Mouse (Mus musculus): ENCODE measurements around the gene Gli1. TPM values are rescaled to one million over a fixed set of nuclear protein-coding genes. Genes with fewer than 3 reads are reported as not detected.

Gli1 gene
- polyA plus RNA-seq, 1 experiment: 2.7 TPM

GRCm38 (mm10) chr10:127290307-127290929 is 51.4 kb downstream of the Gli1 start:
- H3K4me3 ChIP-seq (ENCODE audit: control insufficient read depth, low read depth, low read length): peak overlapping the region; percentile 81
- H3K27ac ChIP-seq (ENCODE audit: control insufficient read depth, insufficient read depth, low read depth, low read length): peak overlapping the region; percentile 100
- no peaks in the 10 kb centered on the region for H3K27me3 ChIP-seq (ENCODE audit: control insufficient read depth, insufficient read depth, low read length)
- no peaks in the 10 kb centered on the region; the same call in 1 of the 2 replicates for H3K36me3 ChIP-seq (ENCODE audit: control insufficient read depth, insufficient read depth, low read length)
- TF ChIP-seq POLR2A (IDR thresholded peaks at IDR 0.05; ENCODE audit: control insufficient read depth, low read depth, low read length): peak; percentile 93
- no peak for TF ChIP-seq CTCF (IDR thresholded peaks at IDR 0.05; ENCODE audit: control insufficient read depth, insufficient read depth, insufficient replicate concordance, low read depth, low read length)
- H3K4me1 ChIP-seq (ENCODE audit: control insufficient read depth, insufficient read depth, low read length): peaks cover 22% of the 10 kb centered on the region

- peaks cover 22% of the 10 kb centered on the region for H3K4me1 ChIP-seq (ENCODE audit: control insufficient read depth, insufficient read depth, low read length)
Measured at GRCm38 (mm10) chr10:127289573-127290191, 52.1 kb downstream of the Gli1 start.

DNA sequence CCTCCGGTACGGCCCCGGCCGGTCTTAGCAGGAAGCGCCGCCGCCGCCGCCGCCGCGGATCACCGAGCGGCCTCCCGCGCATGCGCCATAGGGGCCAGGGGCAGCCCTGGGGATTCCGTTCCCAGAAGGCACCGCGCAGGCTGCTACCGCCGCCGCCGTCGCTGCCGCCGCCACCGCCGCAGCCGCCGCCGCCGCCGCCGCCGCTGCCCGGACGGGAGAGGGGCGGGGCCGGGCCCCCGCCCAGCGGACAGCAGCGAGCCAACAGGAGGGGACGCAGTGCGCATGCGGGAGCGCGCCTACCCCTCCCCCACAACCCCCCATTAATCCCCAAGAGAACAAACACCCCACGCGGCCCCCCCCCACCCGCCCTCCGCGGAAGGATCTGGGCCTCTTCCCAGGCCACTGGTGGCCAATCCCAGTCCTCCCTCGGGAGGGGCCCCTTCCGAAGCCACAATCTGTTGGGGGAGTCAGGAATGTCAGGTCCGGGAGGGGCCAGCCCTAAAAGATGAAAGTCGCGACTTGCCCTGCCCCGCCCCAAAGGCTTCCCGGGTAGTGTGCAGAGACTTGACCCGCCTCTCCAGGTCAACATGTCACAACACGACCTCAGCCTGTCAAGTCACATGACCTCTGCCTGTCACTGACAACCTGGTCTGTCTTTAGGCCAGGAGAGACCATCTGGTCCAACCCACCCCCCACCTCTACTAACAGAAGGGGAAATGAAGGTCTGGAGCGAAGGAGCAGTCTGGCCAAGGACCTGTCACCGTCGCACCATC is 52.8 kb downstream of the Gli1 start, which contains the start of gene Mbd6:
Mbd6 (minus strand) TSS at position 219 of the 773 bp plus-strand sequence.
- H3K36me3 ChIP-seq (ENCODE audit: control insufficient read depth, insufficient read depth, low read length): no peaks in the 10 kb centered on the region; the same call in 1 of the 2 replicates
- peak within 1 kb of the TSS; percentile 100 for H3K27ac ChIP-seq (ENCODE audit: control insufficient read depth, insufficient read depth, low read depth, low read length)
- no peak for TF ChIP-seq CTCF (IDR thresholded peaks at IDR 0.05; ENCODE audit: control insufficient read depth, insufficient read depth, insufficient replicate concordance, low read depth, low read length)
- TF ChIP-seq POLR2A (IDR thresholded peaks at IDR 0.05; ENCODE audit: control insufficient read depth, low read depth, low read length): no peak; the same call in none of the 2 replicates
- H3K27me3 ChIP-seq (ENCODE audit: control insufficient read depth, insufficient read depth, low read length): no peaks in the 10 kb centered on the region
- peaks cover 22% of the 10 kb centered on the region for H3K4me1 ChIP-seq (ENCODE audit: control insufficient read depth, insufficient read depth, low read length)
- H3K4me3 ChIP-seq (ENCODE audit: control insufficient read depth, low read depth, low read length): peak within 1 kb of the TSS; percentile 81

More at GRCm38 (mm10) chr10:127289573-127290191, 52.1 kb downstream of the Gli1 start:
- Histone ChIP-seq H3K27me3 (ENCODE audit: control insufficient read depth, insufficient read depth, low read length) (no peaks in the 10 kb centered on the region), H3K36me3 (ENCODE audit: control insufficient read depth, insufficient read depth, low read length) (no peaks in the 10 kb centered on the region; the same call in 1 of the 2 replicates), H3K27ac (ENCODE audit: control insufficient read depth, insufficient read depth, low read depth, low read length) (peak overlapping the region; percentile 100), H3K4me3 (ENCODE audit: control insufficient read depth, low read depth, low read length) (peak overlapping the region; percentile 81)
- TF ChIP-seq POLR2A (IDR thresholded peaks at IDR 0.05; ENCODE audit: control insufficient read depth, low read depth, low read length): no peak
- no peak for TF ChIP-seq CTCF (IDR thresholded peaks at IDR 0.05; ENCODE audit: control insufficient read depth, insufficient read depth, insufficient replicate concordance, low read depth, low read length)

DNA sequence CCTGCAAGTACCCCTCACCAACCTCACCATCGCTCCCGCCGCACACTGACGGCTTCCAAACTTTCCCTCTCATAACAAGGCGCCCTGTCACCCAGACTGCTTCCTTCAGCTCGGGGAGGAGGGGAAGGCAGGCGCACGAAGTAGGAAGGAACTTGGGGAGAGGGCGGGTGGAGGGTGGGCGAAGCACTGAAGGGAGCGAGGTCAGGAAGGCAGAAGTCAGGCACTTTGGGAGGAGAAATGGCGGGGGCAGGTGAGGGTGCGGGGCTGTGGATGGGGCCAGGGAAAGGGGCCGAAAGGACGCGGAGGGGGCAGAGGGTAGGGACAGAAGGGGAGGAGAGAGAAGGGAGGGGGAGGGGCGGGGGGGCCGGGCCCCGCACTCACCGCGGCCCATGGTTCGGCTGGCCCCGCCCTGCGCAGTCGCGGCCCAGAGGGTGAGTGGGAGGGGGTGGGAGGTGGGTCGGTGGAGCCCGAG is 53.4 kb downstream of the Gli1 start:
- peak overlapping the region; percentile 81 for H3K4me3 ChIP-seq (ENCODE audit: control insufficient read depth, low read depth, low read length)
- no peaks in the 10 kb centered on the region for H3K27me3 ChIP-seq (ENCODE audit: control insufficient read depth, insufficient read depth, low read length)
- H3K4me1 ChIP-seq (ENCODE audit: control insufficient read depth, insufficient read depth, low read length): peaks cover 22% of the 10 kb centered on the region
- peak overlapping the region; percentile 84 for H3K27ac ChIP-seq (ENCODE audit: control insufficient read depth, insufficient read depth, low read depth, low read length)
- no peak for TF ChIP-seq POLR2A (IDR thresholded peaks at IDR 0.05; ENCODE audit: control insufficient read depth, low read depth, low read length)
- TF ChIP-seq CTCF (IDR thresholded peaks at IDR 0.05; ENCODE audit: control insufficient read depth, insufficient read depth, insufficient replicate concordance, low read depth, low read length): no peak
- H3K36me3 ChIP-seq (ENCODE audit: control insufficient read depth, insufficient read depth, low read length): no peaks in the 10 kb centered on the region; the same call in none of the 2 replicates

- Histone ChIP-seq H3K4me3 (ENCODE audit: control insufficient read depth, low read depth, low read length) (peak overlapping the region; percentile 81), H3K27ac (ENCODE audit: control insufficient read depth, insufficient read depth, low read depth, low read length) (peak overlapping the region; percentile 84), H3K4me1 (ENCODE audit: control insufficient read depth, insufficient read depth, low read length) (peaks cover 22% of the 10 kb centered on the region), H3K36me3 (ENCODE audit: control insufficient read depth, insufficient read depth, low read length) (no peaks in the 10 kb centered on the region; the same call in none of the 2 replicates), H3K27me3 (ENCODE audit: control insufficient read depth, insufficient read depth, low read length) (no peaks in the 10 kb centered on the region)
- no peak for TF ChIP-seq CTCF (IDR thresholded peaks at IDR 0.05; ENCODE audit: control insufficient read depth, insufficient read depth, insufficient replicate concordance, low read depth, low read length)
- no peak for TF ChIP-seq POLR2A (IDR thresholded peaks at IDR 0.05; ENCODE audit: control insufficient read depth, low read depth, low read length)
Measured at GRCm38 (mm10) chr10:127287936-127288293, 53.9 kb downstream of the Gli1 start.

DNA sequence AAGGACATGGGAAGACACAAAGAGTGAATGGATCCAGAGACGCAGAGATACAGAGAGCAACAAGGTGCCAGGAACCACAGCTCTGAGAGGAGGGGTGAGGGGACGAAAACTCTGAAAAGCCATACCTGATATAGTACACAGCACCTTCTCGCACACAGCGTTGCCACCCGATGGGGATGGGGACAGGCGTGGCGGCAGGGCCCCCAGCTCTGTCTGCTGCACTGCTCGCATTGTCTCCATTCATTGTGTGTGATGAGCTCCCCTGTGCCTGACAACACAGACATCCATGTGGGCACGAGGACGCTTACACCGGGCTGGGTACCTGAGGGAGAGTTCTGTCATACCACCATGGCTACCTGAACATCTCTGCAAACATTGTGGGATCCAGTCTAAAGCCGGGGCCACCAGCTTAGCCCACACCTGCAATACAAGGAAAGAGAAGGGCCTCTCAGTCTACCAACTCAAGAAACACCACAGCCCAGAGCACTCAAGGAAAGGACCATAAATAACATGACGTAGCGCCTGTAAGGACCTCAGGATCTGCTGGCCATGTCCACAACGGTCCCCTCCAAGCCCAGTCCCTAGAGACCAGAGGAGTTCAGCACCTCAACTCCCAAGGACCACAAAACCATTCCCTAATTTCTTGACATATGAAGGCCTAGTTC is 54.4 kb downstream of the Gli1 start:
- Histone ChIP-seq H3K36me3 (ENCODE audit: control insufficient read depth, insufficient read depth, low read length) (no peaks in the 10 kb centered on the region; the same call in none of the 2 replicates), H3K4me3 (ENCODE audit: control insufficient read depth, low read depth, low read length) (peak overlapping the region; percentile 81), H3K27me3 (ENCODE audit: control insufficient read depth, insufficient read depth, low read length) (no peaks in the 10 kb centered on the region), H3K27ac (ENCODE audit: control insufficient read depth, insufficient read depth, low read depth, low read length) (peak overlapping the region; percentile 84), H3K4me1 (ENCODE audit: control insufficient read depth, insufficient read depth, low read length) (peaks cover 22% of the 10 kb centered on the region)
- no peak for TF ChIP-seq CTCF (IDR thresholded peaks at IDR 0.05; ENCODE audit: control insufficient read depth, insufficient read depth, insufficient replicate concordance, low read depth, low read length)
- no peak for TF ChIP-seq POLR2A (IDR thresholded peaks at IDR 0.05; ENCODE audit: control insufficient read depth, low read depth, low read length)

Data from testis, adult 2 months (tissue).